Mouse (Mus musculus) hindbrain, embryonic 15.5 days (tissue): ENCODE data around the gene Mctp1. TPM values are rescaled to one million over a fixed set of nuclear protein-coding genes. Genes with fewer than 3 reads are reported as not detected.

Source experiments
- ATAC-seq: fragments of 200-750 bp; cut with Nextera tagmentation; 2 replicates; pipeline ENCODE4 v1.8.0; 2017; ENCODE audit warnings: low read depth, moderate number of reproducible peaks, moderate TSS enrichment; ENCODE audit not compliant: low FRiP score
- H3K27ac ChIP-seq: fragments of 300-500 bp; sonication (generic); replicated peaks from 2 replicates; pipeline ENCODE4 v1.5.1; 2015; ENCODE audit warnings: mild to moderate bottlenecking, inconsistent platforms
- H3K27me3 ChIP-seq: fragments of 300-500 bp; sonication (generic); 2 replicates; pipeline ENCODE4 v1.6.1; 2015; ENCODE audit warnings: control low read depth, inconsistent platforms
- H3K36me3 ChIP-seq: fragments of 300-500 bp; sonication (generic); 2 replicates; pipeline ENCODE4 v1.6.1; 2015; ENCODE audit warnings: control low read depth, inconsistent platforms
- H3K4me1 ChIP-seq: fragments of 300-500 bp; sonication (generic); replicated peaks from 2 replicates; pipeline ENCODE4 v1.6.1; 2015; ENCODE audit warnings: control low read depth, inconsistent platforms
- H3K4me2 ChIP-seq: fragments of 300-500 bp; sonication (generic); 2 replicates; pipeline ENCODE4 v1.6.1; 2015; ENCODE audit warnings: moderate library complexity, mild to moderate bottlenecking, inconsistent platforms
- H3K4me3 ChIP-seq: fragments of 300-500 bp; sonication (generic); 2 replicates; pipeline ENCODE4 v1.5.1; 2015; ENCODE audit warnings: mild to moderate bottlenecking, inconsistent platforms
- H3K9ac ChIP-seq: fragments of 300-500 bp; sonication (generic); 2 replicates; pipeline ENCODE4 v1.6.1; 2015; ENCODE audit warnings: inconsistent platforms
- H3K9me3 ChIP-seq: fragments of 300-500 bp; sonication (generic); 2 replicates; pipeline ENCODE4 v1.6.1; 2016; ENCODE audit warnings: control low read depth, inconsistent platforms
- WGBS: fragments of 180-500 bp; shearing (Covaris S2); methylation state at CpG from one replicate; pipeline ENCODE4 v1.1.7; 2015; 5-methylcytosine and 5-hydroxymethylcytosine counted together
- polyA plus RNA-seq: library from polyadenylated mRNA; unstranded; fragments of >200 nt; fragmentation: Nextera tagmentation; extraction: Ambion mirVana; gene quantifications from 2 replicates; pipeline ENCODE4 v1.2.1, GENCODE M21; 2015

Gene Mctp1
- polyA plus RNA-seq, 1 experiment from 2014 or later = 3.9 TPM

GRCm38 (mm10) chr13:76802926-76803325, 418.6 kb downstream of the Mctp1 start:
- Histone ChIP-seq H3K27ac (no peak overlapping the region), H3K9me3 (no peaks in the 10 kb centered on the region), H3K36me3 (no peaks in the 10 kb centered on the region), H3K4me1 (peaks cover 5% of the 10 kb centered on the region; the same call in 1 of the 2 replicates), H3K4me2 (no peak overlapping the region), H3K9ac (no peak overlapping the region), H3K27me3 (no peaks in the 10 kb centered on the region), H3K4me3 (no peak overlapping the region)
- 74% methylated on average over 9 of the region's 9 CpGs for WGBS
- no peak for ATAC-seq

DNA sequence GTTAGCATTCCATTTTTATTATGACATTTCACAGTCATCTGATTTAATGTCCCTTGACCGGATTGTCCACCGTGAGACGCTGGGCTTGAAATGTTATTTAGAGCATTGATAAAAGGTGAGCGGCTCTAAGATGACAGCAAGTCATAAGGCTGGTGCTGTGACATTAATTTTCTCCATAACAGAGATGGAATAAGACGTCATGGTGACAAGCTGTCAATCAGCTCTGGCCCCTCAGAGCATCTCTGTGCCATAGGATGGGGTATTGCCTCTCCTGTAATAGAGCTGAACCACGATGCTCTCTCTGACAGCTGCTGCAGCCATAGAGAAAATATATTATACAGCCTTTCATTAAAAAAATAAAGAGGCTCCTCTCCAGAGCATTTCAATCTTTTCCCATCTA, 419.5 kb downstream of the Mctp1 start:
- peak; percentile 57; the same call in 1 of the 2 replicates for ATAC-seq
- Histone ChIP-seq H3K4me3 (no peak overlapping the region), H3K27me3 (no peaks in the 10 kb centered on the region), H3K4me2 (peak overlapping the region; percentile 7; the same call in 1 of the 2 replicates), H3K36me3 (no peaks in the 10 kb centered on the region), H3K27ac (no peak overlapping the region), H3K9ac (no peak overlapping the region), H3K4me1 (peaks cover 5% of the 10 kb centered on the region; the same call in 1 of the 2 replicates), H3K9me3 (no peaks in the 10 kb centered on the region)
- 59% methylated on average over 6 of the region's 6 CpGs for WGBS

- H3K4me1 ChIP-seq = peaks cover 9% of the 10 kb centered on the region
- no peak overlapping the region for H3K4me3 ChIP-seq
- no peak overlapping the region for H3K27ac ChIP-seq
- no peak overlapping the region for H3K9ac ChIP-seq
- H3K9me3 ChIP-seq = no peaks in the 10 kb centered on the region
- no peaks in the 10 kb centered on the region for H3K36me3 ChIP-seq
- no peak overlapping the region for H3K4me2 ChIP-seq
- H3K27me3 ChIP-seq = no peaks in the 10 kb centered on the region
- 40% methylated on average over 1 of the region's 1 CpGs for WGBS
- ATAC-seq = no peak
Measured at GRCm38 (mm10) chr13:76808871-76809390, 424.6 kb downstream of the Mctp1 start.

DNA sequence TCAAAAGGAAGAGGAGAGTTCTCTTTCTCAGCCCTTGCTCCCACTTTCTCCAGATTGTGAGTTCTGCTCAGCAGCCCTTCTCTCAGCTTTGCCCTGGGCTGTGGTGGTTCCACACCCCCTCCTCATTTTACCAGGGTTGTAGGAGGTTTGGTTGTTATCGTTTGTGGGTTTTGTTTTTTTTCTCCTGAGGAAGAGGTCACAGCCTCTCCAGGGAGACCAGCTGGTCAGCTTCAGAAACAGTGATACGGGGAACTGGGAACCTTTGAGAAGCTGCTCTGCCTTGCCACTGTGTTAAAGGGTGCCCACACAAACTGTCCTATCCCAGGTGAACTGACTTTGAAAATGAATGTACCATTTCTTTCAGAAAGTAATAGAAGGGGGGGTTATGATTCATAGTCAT, 425.5 kb downstream of the Mctp1 start:
- H3K9me3 ChIP-seq = no peaks in the 10 kb centered on the region
- H3K9ac ChIP-seq = no peak overlapping the region
- ATAC-seq = no peak
- H3K4me1 ChIP-seq = peaks cover 9% of the 10 kb centered on the region
- no peak overlapping the region for H3K4me3 ChIP-seq
- no peaks in the 10 kb centered on the region for H3K36me3 ChIP-seq
- 17% methylated on average over 2 of the region's 2 CpGs for WGBS
- no peak overlapping the region for H3K4me2 ChIP-seq
- H3K27ac ChIP-seq = no peak overlapping the region
- H3K27me3 ChIP-seq = no peaks in the 10 kb centered on the region

GRCm38 (mm10) chr13:76810496-76810939, 426.2 kb downstream of the Mctp1 start:
- H3K9me3 ChIP-seq = no peaks in the 10 kb centered on the region
- H3K4me1 ChIP-seq = peaks cover 9% of the 10 kb centered on the region
- H3K4me3 ChIP-seq = no peak overlapping the region
- no peaks in the 10 kb centered on the region for H3K36me3 ChIP-seq
- no peak overlapping the region for H3K9ac ChIP-seq
- no peaks in the 10 kb centered on the region for H3K27me3 ChIP-seq
- peak overlapping the region; percentile 28 for H3K4me2 ChIP-seq
- peak; percentile 90 for ATAC-seq
- peak overlapping the region; percentile 25; the same call in 1 of the 2 replicates for H3K27ac ChIP-seq
- 4% methylated on average over 7 of the region's 7 CpGs for WGBS

DNA sequence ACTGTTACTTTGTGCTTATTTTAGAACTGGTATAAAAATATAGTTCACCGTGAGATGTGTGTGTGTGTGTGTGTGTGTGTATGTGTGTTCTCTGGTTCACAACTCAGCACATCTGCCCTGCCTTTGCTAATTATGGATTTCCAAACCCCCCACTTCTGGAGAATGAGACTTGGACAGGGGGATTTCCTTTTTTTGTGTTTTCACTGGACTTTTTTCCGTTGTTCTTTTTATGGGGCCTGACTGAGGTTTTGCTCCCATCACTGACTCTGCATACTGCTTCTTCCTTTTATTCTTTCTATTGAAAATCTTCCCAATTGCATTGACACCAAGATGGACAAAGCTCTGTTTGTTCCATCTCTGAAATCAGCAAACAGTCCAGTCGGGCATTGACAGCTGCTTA, 438.7 kb downstream of the Mctp1 start:
- Histone ChIP-seq H3K27ac (no peak overlapping the region), H3K9ac (no peak overlapping the region), H3K4me3 (no peak overlapping the region), H3K4me1 (no peaks in the 10 kb centered on the region), H3K36me3 (no peaks in the 10 kb centered on the region), H3K27me3 (no peaks in the 10 kb centered on the region), H3K4me2 (no peak overlapping the region), H3K9me3 (no peaks in the 10 kb centered on the region)
- no peak for ATAC-seq
- WGBS = 42% methylated on average over 3 of the region's 3 CpGs

- Histone ChIP-seq H3K27ac (no peak overlapping the region), H3K9ac (no peak overlapping the region), H3K4me3 (no peak overlapping the region), H3K4me2 (peak overlapping the region; percentile 11; the same call in 1 of the 2 replicates), H3K27me3 (no peaks in the 10 kb centered on the region), H3K36me3 (no peaks in the 10 kb centered on the region), H3K4me1 (no peaks in the 10 kb centered on the region), H3K9me3 (no peaks in the 10 kb centered on the region)
- ATAC-seq = no peak
- 20% methylated on average over 10 of the region's 10 CpGs for WGBS
Measured at GRCm38 (mm10) chr13:76824932-76825694, 440.8 kb downstream of the Mctp1 start.

GRCm38 (mm10) chr13:76827738-76828137, 443.4 kb downstream of the Mctp1 start:
- H3K4me2 ChIP-seq = no peak overlapping the region
- no peaks in the 10 kb centered on the region for H3K9me3 ChIP-seq
- H3K36me3 ChIP-seq = no peaks in the 10 kb centered on the region
- H3K27me3 ChIP-seq = no peaks in the 10 kb centered on the region
- no peak overlapping the region for H3K9ac ChIP-seq
- H3K4me3 ChIP-seq = no peak overlapping the region
- 66% methylated on average over 3 of the region's 3 CpGs for WGBS
- no peak for ATAC-seq
- no peak overlapping the region for H3K27ac ChIP-seq
- H3K4me1 ChIP-seq = no peaks in the 10 kb centered on the region

DNA sequence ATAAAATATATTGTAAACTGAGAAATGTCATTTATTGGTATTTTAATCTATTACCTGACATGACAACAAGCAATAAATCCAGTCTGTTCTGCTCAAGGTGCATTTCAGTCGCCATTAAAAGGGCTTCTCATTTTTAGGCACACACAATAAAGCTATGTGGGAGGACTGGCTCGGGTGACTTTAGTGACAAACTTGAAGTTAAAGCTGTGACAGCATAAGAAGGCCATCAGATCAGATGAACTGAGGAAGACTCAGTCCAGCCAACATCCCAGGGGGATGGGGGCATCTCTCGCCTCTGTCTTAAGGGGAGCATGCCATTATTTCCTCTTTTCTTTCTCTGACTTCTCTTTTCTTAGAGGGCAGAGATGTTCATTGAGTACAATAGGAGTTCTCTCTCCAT, 453.7 kb downstream of the Mctp1 start:
- no peak for ATAC-seq
- no peak overlapping the region for H3K27ac ChIP-seq
- no peaks in the 10 kb centered on the region for H3K36me3 ChIP-seq
- no peaks in the 10 kb centered on the region for H3K27me3 ChIP-seq
- no peaks in the 10 kb centered on the region for H3K4me1 ChIP-seq
- 66% methylated on average over 3 of the region's 3 CpGs for WGBS
- H3K4me2 ChIP-seq = no peak overlapping the region
- no peak overlapping the region for H3K4me3 ChIP-seq
- H3K9me3 ChIP-seq = no peaks in the 10 kb centered on the region
- H3K9ac ChIP-seq = no peak overlapping the region

- Histone ChIP-seq H3K36me3 (no peaks in the 10 kb centered on the region), H3K27ac (no peak overlapping the region), H3K4me3 (no peak overlapping the region), H3K4me1 (no peaks in the 10 kb centered on the region), H3K9ac (no peak overlapping the region), H3K9me3 (no peaks in the 10 kb centered on the region), H3K27me3 (no peaks in the 10 kb centered on the region), H3K4me2 (no peak overlapping the region)
- 81% methylated on average over 5 of the region's 5 CpGs for WGBS
- ATAC-seq = no peak
Measured at GRCm38 (mm10) chr13:76840712-76841111, 456.4 kb downstream of the Mctp1 start.

DNA sequence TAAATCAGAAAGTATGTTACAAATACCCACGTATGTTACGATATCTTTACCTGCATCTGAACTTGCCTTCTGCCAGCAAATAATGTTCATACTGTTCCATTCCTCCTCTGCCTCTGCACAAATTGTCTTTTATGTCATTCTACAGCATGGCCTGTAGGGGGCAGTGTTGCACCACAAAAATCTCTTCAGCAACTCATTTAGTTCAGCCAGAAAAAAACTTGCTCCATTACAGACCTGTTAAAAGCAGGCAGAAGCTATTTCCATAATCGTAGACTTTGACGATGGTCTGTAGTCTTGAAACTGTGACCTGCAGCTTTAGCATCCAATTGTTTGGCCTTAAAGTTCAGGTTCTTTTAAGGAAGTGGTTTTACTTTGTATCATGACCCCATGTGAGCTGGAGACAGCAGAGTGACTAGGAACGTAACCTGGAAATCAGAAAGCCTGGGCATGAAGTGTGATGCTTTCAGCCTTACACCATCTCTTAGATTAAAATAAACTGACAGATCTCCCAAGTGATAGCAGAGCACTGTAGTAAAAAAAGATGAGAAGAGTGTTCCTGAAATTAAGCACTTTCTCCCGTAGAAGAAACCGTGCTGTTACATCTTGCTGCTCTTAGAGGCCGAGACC, 460.4 kb downstream of the Mctp1 start:
- no peaks in the 10 kb centered on the region for H3K9me3 ChIP-seq
- H3K4me1 ChIP-seq = no peaks in the 10 kb centered on the region
- no peaks in the 10 kb centered on the region for H3K36me3 ChIP-seq
- no peak overlapping the region for H3K27ac ChIP-seq
- no peak overlapping the region for H3K4me2 ChIP-seq
- no peaks in the 10 kb centered on the region for H3K27me3 ChIP-seq
- WGBS = 46% methylated on average over 8 of the region's 8 CpGs
- H3K4me3 ChIP-seq = no peak overlapping the region
- peak; percentile 81 for ATAC-seq
- H3K9ac ChIP-seq = no peak overlapping the region

GRCm38 (mm10) chr13:76850412-76851054, 466.2 kb downstream of the Mctp1 start:
- Histone ChIP-seq H3K4me1 (0 out of 2 replicates have a peak, but pooled peaks cover 3% of the 10 kb centered on the region), H3K27ac (no peak overlapping the region), H3K4me2 (no peak overlapping the region), H3K9me3 (no peaks in the 10 kb centered on the region), H3K36me3 (no peaks in the 10 kb centered on the region), H3K4me3 (no peak overlapping the region), H3K27me3 (no peaks in the 10 kb centered on the region), H3K9ac (no peak overlapping the region)
- 33% methylated on average over 7 of the region's 7 CpGs for WGBS
- ATAC-seq = no peak
